Mouse (Mus musculus) CH12.LX (cell line): ENCODE results near the gene Hist1h1t.

Experiments used
- CTCF ChIP-seq, 2 experiments: IDR thresholded peaks in 1 of 2; conservative IDR thresholded peaks in 1 of 2; 2 replicates each; pipeline ENCODE4 v1.5.1; 2011 to 2012; ENCODE audit warnings: low read depth in 2 of 2, low read length in 2 of 2, improper control_type of control experiment in 1 of 2, inconsistent platforms in 1 of 2, mild to moderate bottlenecking in 1 of 2, moderate library complexity in 1 of 2
- HCFC1 ChIP-seq: IDR thresholded peaks from 2 replicates; pipeline ENCODE4 v1.6.1; 2012; ENCODE audit warnings: low read depth, mild to moderate bottlenecking, inconsistent platforms, low read length, improper control_type of control experiment
- TBP ChIP-seq: conservative IDR thresholded peaks from 2 replicates; pipeline ENCODE4 v1.6.1; 2011; ENCODE audit warnings: low read depth, low read length, improper control_type of control experiment
- USF1 ChIP-seq: IDR thresholded peaks from 2 replicates; pipeline ENCODE4 v1.6.1; 2014; ENCODE audit warnings: low read depth, mild to moderate bottlenecking, inconsistent platforms, low read length, improper control_type of control experiment

DNA sequence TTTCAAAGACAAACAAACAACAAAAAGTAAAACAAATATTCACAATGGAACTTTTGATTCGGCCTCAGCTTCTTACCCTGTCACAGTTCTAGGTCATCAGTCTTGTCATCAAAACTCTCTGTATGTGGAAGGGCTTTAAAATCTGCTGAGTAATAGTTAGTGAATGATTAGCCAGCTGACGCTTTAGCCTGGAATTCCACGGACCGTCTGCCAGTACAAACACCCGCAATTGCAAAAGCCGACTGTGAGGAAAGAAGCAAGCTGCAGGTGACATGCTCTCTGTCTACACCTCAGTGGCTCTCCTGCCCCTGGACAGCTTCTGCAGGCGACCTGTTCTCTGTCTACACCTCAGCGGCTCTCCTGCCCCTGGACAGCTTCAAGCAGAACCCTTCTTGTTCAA, 34.9 kb downstream of the Hist1h1t start:
- TF ChIP-seq CTCF (conservative IDR thresholded peaks at IDR 0.05 in 1 of 2, IDR thresholded peaks at IDR 0.05 in 1 of 2; ENCODE audit: low read depth in 2 of 2, low read length in 2 of 2) (no peak), TBP (no peak), HCFC1 (no peak), USF1 (no peak)
